ENCODE assay signal across 8 mouse cellular contexts in the genomic region with DNA sequence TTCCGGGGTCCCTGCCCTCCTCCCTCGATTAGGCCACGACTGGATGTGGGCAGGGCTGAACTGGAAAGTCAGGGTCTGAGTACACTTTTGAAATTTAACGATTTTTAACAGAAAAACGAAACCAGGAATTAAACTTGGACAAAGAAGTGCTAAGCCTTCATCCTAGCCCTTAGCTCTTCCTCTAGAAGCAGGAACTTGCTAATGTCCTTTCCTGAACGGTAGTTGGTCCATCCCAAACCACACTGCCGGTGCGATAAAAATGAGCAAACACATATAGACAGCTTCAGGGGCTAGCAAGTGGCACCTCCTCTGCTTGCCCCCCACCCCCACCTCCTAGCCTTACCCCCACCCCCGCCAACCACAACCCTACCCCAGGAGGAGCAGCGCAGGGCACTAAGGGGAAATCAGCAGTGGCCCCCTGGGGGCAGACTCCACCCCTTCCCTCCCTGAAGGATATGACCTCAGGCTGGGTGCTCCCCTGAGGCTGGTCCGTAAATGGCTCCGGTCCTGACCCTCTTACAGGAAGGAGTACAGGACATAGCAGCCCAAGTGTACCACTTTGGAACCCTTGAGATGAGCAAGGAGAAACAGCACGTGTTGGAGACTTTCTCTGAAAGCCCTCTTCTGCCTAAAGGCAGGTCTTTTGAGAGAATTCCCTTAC. TPM values are rescaled to one million over a fixed set of nuclear protein-coding genes. Genes with fewer than 3 reads are reported as not detected.
DNase-seq lines count a peak whose midpoint lies in the region; ATAC-seq and TF ChIP-seq lines count a peak whose summit lies in the region.

No protein-coding gene starts in this region.

- TF ChIP-seq CTCF in gastrocnemius, adult 2 months (IDR thresholded peaks at IDR 0.05): no peak
- TF ChIP-seq CTCF in lung, embryonic 14.5 days (IDR thresholded peaks at IDR 0.05; ENCODE audit: low read depth): no peak

- peak overlapping the region; percentile 45; the same call in 1 of the 2 replicates for H3K4me3 ChIP-seq in midbrain, embryonic 10.5 days
- no peak overlapping the region for H3K4me3 ChIP-seq in midbrain, embryonic 14.5 days (replicated peaks; ENCODE audit: low read depth, low read length)
- peak overlapping the region; percentile 66 for H3K4me3 ChIP-seq in gastrocnemius, adult 2 months
- no peak overlapping the region for H3K4me3 ChIP-seq in intestine, embryonic 15.5 days (replicated peaks)
- H3K4me3 ChIP-seq in lung, embryonic 14.5 days (ENCODE audit: low read depth, low read length): peak overlapping the region; percentile 27; the same call in 1 of the 2 replicates

- 75% methylated on average over 13 of the region's 13 CpGs for WGBS in midbrain, embryonic 10.5 days
- 80% methylated on average over 13 of the region's 13 CpGs for WGBS in midbrain, embryonic 14.5 days
- 68% methylated on average over 13 of the region's 13 CpGs for WGBS in intestine, embryonic 15.5 days
- 65% methylated on average over 13 of the region's 13 CpGs for whole genome bisulfite sequencing in lung, embryonic 14.5 days

- H3K27ac ChIP-seq in midbrain, embryonic 10.5 days (replicated peaks): peak overlapping the region; percentile 79; the same call in 1 of the 2 replicates
- no peak overlapping the region for H3K27ac ChIP-seq in midbrain, embryonic 14.5 days (replicated peaks; ENCODE audit: low read depth, low read length)
- H3K27ac ChIP-seq in gastrocnemius, adult 2 months: peak overlapping the region; percentile 76
- H3K27ac ChIP-seq in intestine, embryonic 15.5 days: no peak overlapping the region
- H3K27ac ChIP-seq in lung, embryonic 14.5 days (ENCODE audit: low read depth): no peak overlapping the region

- H3K4me2 ChIP-seq in midbrain, embryonic 14.5 days (ENCODE audit: low read length): no peak overlapping the region
- H3K4me2 ChIP-seq in intestine, embryonic 15.5 days (replicated peaks): peak overlapping the region; percentile 58; the same call in 1 of the 2 replicates
- H3K4me2 ChIP-seq in lung, embryonic 14.5 days: peak overlapping the region; percentile 59

- intact Hi-C loops in gastrocnemius, adult 2 months (cut with DNase I): loop anchor here (2.0 kb wide), 1 partner anchor 155 kb away; no protein-coding TSS in a partner anchor

- peaks cover 10% of the 10 kb centered on the region for H3K4me1 ChIP-seq in midbrain, embryonic 10.5 days
- H3K4me1 ChIP-seq in midbrain, embryonic 14.5 days (ENCODE audit: control insufficient read depth, insufficient read depth, low read length): no peaks in the 10 kb centered on the region
- H3K4me1 ChIP-seq in intestine, embryonic 15.5 days (replicated peaks): no peaks in the 10 kb centered on the region
- H3K4me1 ChIP-seq in lung, embryonic 14.5 days (ENCODE audit: insufficient read depth): no peaks in the 10 kb centered on the region

- no peak for DNase-seq in midbrain, embryonic 10.5 days (ENCODE audit: low spot score)
- no peak for DNase-seq in midbrain, embryonic 14.5 days
- peak; percentile 54 for DNase-seq in gastrocnemius, adult 2 months
- DNase-seq in lung, embryonic 14.5 days: peak; percentile 12
- peak; percentile 54 to 79 for DNase-seq in spleen, postnatal 10 days (ENCODE audit: low spot score in 2 of 2)
- DNase-seq in frontal cortex, postnatal 36 days (ENCODE audit: low spot score in 2 of 2): no peak

- no peaks in the 10 kb centered on the region for H3K36me3 ChIP-seq in midbrain, embryonic 10.5 days
- no peaks in the 10 kb centered on the region for H3K36me3 ChIP-seq in midbrain, embryonic 14.5 days (ENCODE audit: control insufficient read depth, insufficient read depth, low read length)
- H3K36me3 ChIP-seq in intestine, embryonic 15.5 days: no peaks in the 10 kb centered on the region
- no peaks in the 10 kb centered on the region for H3K36me3 ChIP-seq in lung, embryonic 14.5 days (ENCODE audit: insufficient read depth)

- H3K9ac ChIP-seq in midbrain, embryonic 14.5 days (replicated peaks; ENCODE audit: low read length): no peak overlapping the region
- H3K9ac ChIP-seq in intestine, embryonic 15.5 days: no peak overlapping the region
- 0 out of 2 replicates have a peak overlapping the region, but pooled peaks have one; percentile 6 for H3K9ac ChIP-seq in lung, embryonic 14.5 days

- H3K27me3 ChIP-seq in midbrain, embryonic 10.5 days (ENCODE audit: low read depth, poor library complexity, severe bottlenecking): no peaks in the 10 kb centered on the region
- H3K27me3 ChIP-seq in midbrain, embryonic 14.5 days (ENCODE audit: control insufficient read depth, insufficient read depth, low read length): no peaks in the 10 kb centered on the region
- H3K27me3 ChIP-seq in intestine, embryonic 15.5 days (replicated peaks): no peaks in the 10 kb centered on the region
- H3K27me3 ChIP-seq in lung, embryonic 14.5 days (ENCODE audit: insufficient read depth, low read length): no peaks in the 10 kb centered on the region

- no peaks in the 10 kb centered on the region for H3K9me3 ChIP-seq in midbrain, embryonic 10.5 days (replicated peaks)
- H3K9me3 ChIP-seq in midbrain, embryonic 14.5 days (ENCODE audit: control insufficient read depth, low read length): no peaks in the 10 kb centered on the region
- no peaks in the 10 kb centered on the region for H3K9me3 ChIP-seq in intestine, embryonic 15.5 days
- H3K9me3 ChIP-seq in lung, embryonic 14.5 days (ENCODE audit: low read depth, low read length): no peaks in the 10 kb centered on the region

- ATAC-seq in midbrain, embryonic 14.5 days (ENCODE audit: low FRiP score, low TSS enrichment): no peak
- ATAC-seq in intestine, embryonic 15.5 days: 0 out of 2 replicates have a peak, but pooled peaks have one; percentile 35
- peak; percentile 64 for ATAC-seq in lung, embryonic 14.5 days (ENCODE audit: insufficient read depth)
- ATAC-seq in frontal cortex, adult (ENCODE audit: low TSS enrichment): no peak

RNA-seq across cellular contexts. Expression of gene A630001G21Rik, which starts 42.9 kb away (rescaled TPM):
- polyA plus RNA-seq in midbrain, embryonic 10.5 days (2016; fragmentation: Nextera tagmentation; extraction: Ambion mirVana): 1.1 and 1.2 TPM in 2 replicates
- 0.59 and 0.80 TPM in 2 replicates for polyA plus RNA-seq in midbrain, embryonic 14.5 days (2014; fragmentation: Nextera tagmentation; extraction: Ambion mirVana)
- under 1 TPM in 1 of 2 experiments, not detected in 1; 0.15 TPM for total RNA-seq in gastrocnemius, adult 2 months (2021)
- polyA plus RNA-seq in intestine, embryonic 15.5 days (2015; fragmentation: Nextera tagmentation; extraction: Ambion mirVana): 0.96 and 1.1 TPM in 2 replicates
- 1.4 and 1.8 TPM in 2 replicates for polyA plus RNA-seq in lung, embryonic 14.5 days (2014; fragmentation: Nextera tagmentation; extraction: Ambion mirVana)

RNA-seq across cellular contexts. Expression of gene Cab39, which starts 57.6 kb away (rescaled TPM):
- 35.5 and 40.6 TPM in 2 replicates for polyA plus RNA-seq in midbrain, embryonic 10.5 days (2016; fragmentation: Nextera tagmentation; extraction: Ambion mirVana)
- 74.8 and 94.5 TPM in 2 replicates for polyA plus RNA-seq in midbrain, embryonic 14.5 days (2014; fragmentation: Nextera tagmentation; extraction: Ambion mirVana)
- total RNA-seq in gastrocnemius, adult 2 months (2021): 100 to 1,000 TPM; 191 to 193 TPM
- 29.2 and 29.3 TPM in 2 replicates for polyA plus RNA-seq in intestine, embryonic 15.5 days (2015; fragmentation: Nextera tagmentation; extraction: Ambion mirVana)
- 47.0 and 49.3 TPM in 2 replicates for polyA plus RNA-seq in lung, embryonic 14.5 days (2014; fragmentation: Nextera tagmentation; extraction: Ambion mirVana)

Comparison
In these comparisons a context has a peak if more than half of its experiments do, and no peak if none do; other contexts are left out.
1. H3K27ac ChIP-seq: peak in midbrain, embryonic 10.5 days (single experiment) and gastrocnemius, adult 2 months (single experiment); none in midbrain, embryonic 14.5 days (single experiment), intestine, embryonic 15.5 days (single experiment) and lung, embryonic 14.5 days (single experiment).
2. H3K4me3 ChIP-seq: peak in midbrain, embryonic 10.5 days (single experiment), gastrocnemius, adult 2 months (single experiment) and lung, embryonic 14.5 days (single experiment); none in midbrain, embryonic 14.5 days (single experiment) and intestine, embryonic 15.5 days (single experiment).
3. DNase-seq: peak in gastrocnemius, adult 2 months (single experiment), lung, embryonic 14.5 days (single experiment) and spleen, postnatal 10 days (2 of 2); none in midbrain, embryonic 10.5 days (single experiment), midbrain, embryonic 14.5 days (single experiment) and frontal cortex, postnatal 36 days (0 of 2).
4. ATAC-seq: peak in intestine, embryonic 15.5 days (single experiment) and lung, embryonic 14.5 days (single experiment); none in midbrain, embryonic 14.5 days (single experiment) and frontal cortex, adult (single experiment).